Mouse (Mus musculus): ENCODE measurements around the gene Fsip1.
"Not testable (repeated sequence)": the region's sequence is repeated elsewhere in the genome, so short reads cannot be mapped to it uniquely, and the experiment has no call there.

The Fsip1 gene

DNA sequence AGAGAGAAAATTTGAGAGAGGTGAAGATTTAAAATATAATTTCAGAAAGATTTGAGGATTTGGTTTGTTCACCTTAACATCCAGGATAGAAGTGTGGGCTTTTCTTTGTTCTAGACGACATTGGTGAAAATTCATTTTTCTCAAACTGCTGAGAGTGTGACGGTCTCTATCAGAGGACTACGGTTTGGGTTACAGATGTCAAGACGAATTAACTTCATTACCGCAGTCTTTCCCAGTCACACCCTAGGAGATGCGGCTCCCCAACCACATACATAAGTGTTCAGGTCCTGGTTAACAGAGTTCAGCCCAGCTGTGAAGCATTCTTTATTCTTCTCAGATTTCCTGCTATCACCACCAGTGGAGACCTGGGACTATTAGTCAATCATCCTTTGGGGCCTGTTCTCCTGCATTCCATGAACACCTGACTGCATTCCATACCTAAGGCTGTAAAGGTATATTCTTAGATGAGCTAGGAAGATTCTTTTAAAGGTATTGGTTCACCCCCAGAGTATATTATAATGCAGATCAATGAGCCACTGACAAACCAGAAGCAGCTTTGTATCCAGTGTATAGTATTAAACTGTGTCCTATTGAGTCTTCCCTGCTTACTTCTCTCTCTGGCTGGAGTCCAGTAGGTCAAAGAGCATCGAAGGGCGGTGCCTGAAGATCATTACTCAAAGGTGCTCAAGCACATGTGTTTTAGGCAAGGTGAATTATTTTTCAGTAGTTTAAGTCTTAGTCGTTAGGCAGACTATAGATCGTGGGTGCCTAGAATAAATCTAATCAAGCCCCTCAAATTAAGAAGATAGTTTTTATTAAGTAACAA is 82.0 kb downstream of the Fsip1 start:
- no peak for DNase-seq (ENCODE audit: low spot score)

GRCm38 (mm10) chr2:118168225-118168624 is 88.5 kb downstream of the Fsip1 start:
- DNase-seq (ENCODE audit: low spot score), result no peak

DNA sequence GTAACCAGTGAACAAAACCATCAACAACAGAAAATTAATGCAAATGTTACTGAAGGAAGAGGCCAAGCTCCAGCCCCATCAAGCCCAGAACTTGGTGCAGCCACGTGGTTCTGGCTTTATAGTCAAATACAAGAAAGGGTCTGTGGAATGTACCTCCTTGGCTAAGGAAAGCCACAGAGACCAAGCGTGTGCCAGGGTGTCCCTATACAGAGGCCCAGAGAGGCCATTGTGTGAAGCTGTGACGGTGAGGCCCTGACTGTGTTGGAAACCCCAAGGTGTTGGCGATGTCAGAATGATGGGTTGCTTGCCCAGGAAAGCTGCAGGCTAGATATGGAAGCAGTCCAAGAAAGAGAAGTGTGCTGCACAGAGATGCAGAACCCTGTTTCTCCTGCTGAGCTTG is 89.0 kb downstream of the Fsip1 start:
- no peak for DNase-seq (ENCODE audit: low spot score)

- DNase-seq (ENCODE audit: low spot score), result no peak
Observed at GRCm38 (mm10) chr2:118165691-118166090, 91.1 kb downstream of the Fsip1 start.

GRCm38 (mm10) chr2:118164137-118164536 is 92.6 kb downstream of the Fsip1 start:
- no peak for DNase-seq (ENCODE audit: low spot score)

DNA sequence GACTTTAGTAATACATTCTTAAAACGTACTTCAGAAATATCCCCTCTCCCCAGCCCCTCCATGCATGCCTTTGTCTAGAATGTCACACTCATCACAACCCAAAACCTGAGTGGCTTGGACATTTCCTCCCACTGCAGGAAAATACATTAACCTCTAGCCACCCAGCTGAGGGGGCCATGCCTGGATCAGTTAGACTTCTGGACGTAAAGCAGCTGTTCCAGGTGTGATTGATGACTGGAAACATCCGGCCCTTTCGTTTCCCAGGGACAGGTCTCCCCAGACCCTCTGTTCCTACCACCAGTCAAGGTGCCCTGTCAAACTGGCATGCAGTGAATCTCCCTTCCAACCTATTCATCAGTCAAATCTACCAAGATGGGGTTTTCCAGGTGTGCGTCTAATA is 94.3 kb downstream of the Fsip1 start:
- DNase-seq (ENCODE audit: low spot score), result no peak

DNA sequence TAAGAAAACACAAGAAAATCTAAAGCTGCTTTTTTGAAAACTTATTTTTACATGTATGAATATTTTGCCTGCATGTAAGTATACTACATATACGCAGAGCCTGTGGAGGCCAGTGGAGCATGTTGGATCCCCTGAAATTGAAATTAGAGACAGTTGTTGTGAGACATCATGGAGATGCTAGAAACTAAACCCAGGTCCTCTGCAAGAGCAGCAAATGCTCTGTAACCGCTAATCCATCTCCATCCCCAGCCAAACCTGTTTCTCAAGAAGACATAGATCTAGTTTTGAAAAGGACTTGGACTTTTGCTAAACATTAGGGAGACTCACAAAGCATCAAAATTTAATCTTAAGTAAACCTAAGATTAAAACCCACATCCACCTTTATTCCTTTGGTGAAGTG is 95.8 kb downstream of the Fsip1 start:
- no peak for DNase-seq (ENCODE audit: low spot score)

GRCm38 (mm10) chr2:118160547-118160946 is 96.2 kb downstream of the Fsip1 start:
- DNase-seq (ENCODE audit: low spot score), result no peak

GRCm38 (mm10) chr2:118159126-118159525 is 97.6 kb downstream of the Fsip1 start:
- DNase-seq (ENCODE audit: low spot score), result no peak

GRCm38 (mm10) chr2:118158095-118158494 is 98.7 kb downstream of the Fsip1 start:
- DNase-seq (ENCODE audit: low spot score), result no peak

- no peak for DNase-seq (ENCODE audit: low spot score)
Observed at GRCm38 (mm10) chr2:118149855-118150563, 106.8 kb downstream of the Fsip1 start.

DNA sequence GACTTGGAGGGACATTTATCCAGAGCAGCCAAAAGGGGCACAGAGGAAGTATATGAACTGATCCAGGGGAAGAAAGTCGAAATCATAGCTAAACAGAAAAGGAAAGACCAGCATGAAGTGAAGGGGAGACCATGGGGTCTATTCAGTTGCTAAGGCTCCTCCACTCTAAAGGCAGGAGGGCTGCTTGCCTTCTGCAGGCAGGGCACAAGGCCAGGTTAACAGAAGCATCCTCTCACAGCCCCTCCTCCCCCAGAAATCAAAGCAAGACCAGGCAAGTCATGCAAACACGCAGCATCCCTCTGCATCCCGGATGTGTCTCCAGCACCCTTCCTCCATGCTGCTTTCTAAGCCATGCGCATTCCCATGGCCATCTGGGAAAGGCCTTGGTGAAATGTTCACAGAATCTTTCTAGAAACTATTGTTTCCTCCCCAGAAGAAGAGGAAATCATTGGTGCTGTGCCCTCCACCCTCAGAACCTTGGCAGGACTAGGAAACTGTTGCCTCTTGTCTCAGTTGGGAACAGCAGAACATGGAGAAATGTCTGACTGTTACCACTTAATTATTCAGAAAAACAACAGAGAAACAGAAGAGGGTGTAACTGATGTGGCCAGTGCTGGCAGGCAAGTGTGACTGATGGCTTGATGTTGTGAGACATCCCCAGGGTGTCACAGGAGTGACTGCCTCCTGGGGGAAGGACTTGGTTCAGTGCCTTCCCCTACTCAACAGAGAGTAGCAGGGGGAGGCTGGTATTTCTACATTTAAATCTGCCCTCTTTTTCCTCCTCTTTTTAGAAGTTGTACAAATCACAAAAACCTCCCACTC is 108.2 kb downstream of the Fsip1 start:
- no peak for DNase-seq (ENCODE audit: low spot score)

GRCm38 (mm10) chr2:118147749-118148148 is 109.0 kb downstream of the Fsip1 start:
- DNase-seq (ENCODE audit: low spot score), result not testable (repeated sequence)

DNA sequence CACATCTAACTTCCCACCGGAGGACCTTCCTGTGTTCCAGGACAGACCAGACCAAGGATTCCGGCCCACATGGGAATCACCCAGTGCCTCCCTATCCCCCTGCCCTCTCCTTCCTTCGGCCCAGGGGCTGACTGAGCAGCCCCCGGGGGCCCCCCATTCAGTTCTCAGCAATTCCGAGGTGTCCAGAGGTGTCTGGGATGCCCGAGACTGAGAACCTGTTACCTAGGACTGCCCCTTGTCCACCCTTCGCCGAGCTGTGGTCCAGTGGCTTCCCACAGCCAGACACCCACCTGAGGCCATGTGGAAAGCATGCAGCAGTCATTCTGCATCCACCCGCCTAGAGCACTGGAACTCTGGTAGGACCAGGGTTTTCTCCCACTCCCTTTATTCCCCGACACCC is 115.1 kb downstream of the Fsip1 start:
- no peak for DNase-seq (ENCODE audit: low spot score)

GRCm38 (mm10) chr2:118139261-118139660 is 117.5 kb downstream of the Fsip1 start:
- no peak for DNase-seq (ENCODE audit: low spot score)

DNA sequence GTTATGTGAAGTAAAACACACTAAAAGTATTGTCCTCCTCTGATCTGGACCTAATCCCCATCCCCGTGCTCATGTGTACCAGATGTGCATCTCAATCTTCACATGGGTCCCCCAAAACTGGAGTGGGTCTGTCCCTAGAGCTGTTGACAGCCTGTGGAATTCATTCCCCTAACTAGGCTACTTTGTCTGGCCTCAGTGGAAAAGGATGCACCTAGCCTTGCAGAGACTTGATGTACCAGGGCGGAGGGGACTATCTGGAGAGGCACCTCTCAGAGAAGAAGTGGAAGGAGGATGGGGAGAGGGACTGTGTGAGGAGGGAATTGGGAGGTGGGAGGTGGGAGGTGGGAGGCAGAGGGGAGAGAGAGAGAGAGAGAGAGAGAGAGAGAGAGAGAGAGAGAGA is 119.0 kb downstream of the Fsip1 start:
- DNase-seq (ENCODE audit: low spot score), result no peak

GRCm38 (mm10) chr2:118137071-118137470 is 119.7 kb downstream of the Fsip1 start:
- DNase-seq (ENCODE audit: low spot score), result no peak

DNA sequence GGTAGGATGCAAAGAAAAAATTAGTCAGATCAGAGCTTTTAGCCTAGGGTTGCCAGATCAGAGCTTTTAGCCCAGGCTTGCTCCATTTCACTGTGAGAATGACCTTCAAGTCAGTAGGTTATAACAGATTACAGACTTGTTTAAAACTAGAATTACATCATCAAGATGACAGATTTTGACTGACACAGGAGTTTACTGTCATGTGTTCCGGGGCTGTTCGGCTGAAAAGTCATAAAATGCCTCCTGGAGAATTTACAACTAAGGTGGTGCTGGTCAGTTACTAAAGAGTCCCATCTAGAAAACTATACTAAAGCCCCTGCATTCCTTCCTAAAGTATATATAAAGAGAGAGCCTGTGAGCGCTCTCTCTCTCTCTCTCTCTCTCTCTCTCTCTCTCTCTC is 128.5 kb downstream of the Fsip1 start:
- no peak for DNase-seq (ENCODE audit: low spot score)

DNA sequence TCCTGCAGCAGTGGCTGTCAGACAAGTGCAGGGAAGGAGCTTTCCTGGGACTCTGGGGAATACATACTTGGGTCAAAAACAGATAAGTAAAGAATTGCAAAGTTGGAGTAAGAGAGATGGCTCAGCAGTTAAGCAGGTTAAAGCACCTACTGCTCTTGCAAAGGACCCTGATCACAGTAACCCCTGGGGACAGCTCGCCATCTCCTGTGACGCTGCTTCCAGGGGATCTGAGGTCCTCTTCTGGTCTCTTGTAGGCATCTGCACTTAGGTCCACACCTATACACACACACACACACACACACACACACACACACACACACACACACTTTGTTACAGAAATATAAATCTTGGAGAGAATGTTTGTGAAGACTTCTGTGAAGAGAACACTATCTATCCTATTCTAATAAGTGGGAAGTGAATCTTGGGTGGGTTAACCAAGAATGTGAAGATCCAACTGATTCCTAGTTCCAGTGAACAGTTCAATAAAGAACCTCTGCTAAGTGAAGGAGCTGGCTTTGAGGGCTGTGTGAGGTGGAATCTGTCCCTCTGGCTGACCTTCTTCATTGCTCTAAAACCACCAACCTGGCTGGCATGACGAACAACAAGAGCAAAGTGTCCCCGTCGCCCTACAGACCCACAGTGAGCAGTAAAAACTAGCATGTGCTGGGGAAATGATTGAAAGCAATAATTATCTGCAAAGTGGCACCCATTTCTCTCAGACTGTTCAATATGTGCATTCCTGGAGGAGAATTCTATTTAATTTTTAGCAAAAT is 129.1 kb downstream of the Fsip1 start:
- no peak for DNase-seq (ENCODE audit: low spot score)

- no peak for DNase-seq (ENCODE audit: low spot score)
Observed at GRCm38 (mm10) chr2:118125943-118126470, 130.8 kb downstream of the Fsip1 start.

GRCm38 (mm10) chr2:118125211-118125939 is 131.4 kb downstream of the Fsip1 start:
- no peak for DNase-seq (ENCODE audit: low spot score)
